Mouse (Mus musculus) brain, adult 2 months (tissue): Measurements from ENCODE around the gene Tcap.

Experiments
- DNase-seq: peaks from one replicate; pipeline ENCODE4 v3.0.0; 2011; ENCODE audit warnings: low read depth, low spot score

Tcap gene

GRCm38 (mm10) chr11:98412273-98412796 is 28.7 kb downstream of the Tcap start, which contains the start of gene Erbb2:
Gene Erbb2, plus strand, starts transcription at chr11:98412470.
- DNase-seq = peak; percentile 66

GRCm38 (mm10) chr11:98412797-98413301 is 29.2 kb downstream of the Tcap start:
- DNase-seq = no peak

GRCm38 (mm10) chr11:98413731-98414130 is 30.1 kb downstream of the Tcap start:
- no peak for DNase-seq

- DNase-seq = no peak
Measured at GRCm38 (mm10) chr11:98414162-98414561, 30.6 kb downstream of the Tcap start.

GRCm38 (mm10) chr11:98417074-98417473 is 33.5 kb downstream of the Tcap start:
- DNase-seq = no peak

- DNase-seq = peak; percentile 44
Measured at GRCm38 (mm10) chr11:98418273-98418672, 34.7 kb downstream of the Tcap start.

GRCm38 (mm10) chr11:98418939-98419547 is 35.4 kb downstream of the Tcap start:
- DNase-seq = no peak

GRCm38 (mm10) chr11:98426592-98426991 is 43.0 kb downstream of the Tcap start:
- DNase-seq = no peak

GRCm38 (mm10) chr11:98428436-98428835 is 44.8 kb downstream of the Tcap start:
- no peak for DNase-seq

GRCm38 (mm10) chr11:98431743-98432502 is 48.3 kb downstream of the Tcap start:
- DNase-seq = no peak
